Mouse (Mus musculus) brain, embryonic 14.5 days (tissue): Measurements from ENCODE around the gene Ccdc116. TPM values are rescaled to one million over a fixed set of nuclear protein-coding genes. Genes with fewer than 3 reads are reported as not detected.

Experiments used
- DNase-seq: peaks from one replicate; pipeline ENCODE4 v3.0.0-alpha.2; 2011; ENCODE audit warnings: low read depth
- CTCF ChIP-seq: fragments of 200-500 bp; IDR thresholded peaks from 2 replicates; pipeline ENCODE4 v1.5.1; 2012; ENCODE audit warnings: inconsistent platforms, mild to moderate bottlenecking, moderate library complexity, borderline replicate concordance; ENCODE audit not compliant: insufficient read depth, insufficient read length; ENCODE audit errors: extremely low read depth
- POLR2A ChIP-seq: fragments of 200-500 bp; IDR thresholded peaks from 2 replicates; pipeline ENCODE4 v1.6.1; 2012; ENCODE audit warnings: mild to moderate bottlenecking, inconsistent platforms, borderline replicate concordance; ENCODE audit not compliant: poor library complexity, insufficient read depth, insufficient read length, severe bottlenecking; ENCODE audit errors: extremely low read depth
- polyA plus RNA-seq: library from polyadenylated mRNA; depleted of rRNA; stranded (reverse); fragments of >200 nt; gene quantifications from 2 replicates; pipeline ENCODE4 v1.2.3, GENCODE M21; 2012

Ccdc116 gene
- polyA plus RNA-seq, 1 experiment = 6.2 TPM

GRCm38 (mm10) chr16:17150520-17151258 is 3.7 kb upstream of the Ccdc116 start:
- TF ChIP-seq POLR2A (no peak), CTCF (no peak)
- no peak for DNase-seq

DNA sequence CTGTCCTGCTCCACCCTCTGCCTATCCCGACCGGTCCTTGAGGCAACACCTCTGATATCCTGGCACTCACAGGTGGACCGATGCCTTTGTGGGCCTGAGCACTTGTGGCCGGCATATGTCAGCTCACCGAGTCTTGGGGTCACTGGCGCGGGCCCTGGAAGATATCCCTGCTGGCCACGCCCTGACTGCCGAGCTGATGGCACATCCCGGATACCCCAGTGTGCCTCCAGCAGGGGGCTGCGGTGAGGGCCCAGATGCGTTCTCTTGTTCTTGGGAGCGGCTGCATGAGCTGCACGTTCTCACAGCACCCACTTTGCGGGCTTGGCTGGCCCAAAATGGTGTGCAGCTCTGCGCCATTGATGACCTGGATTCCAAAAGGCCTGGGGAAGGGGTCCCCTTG is 1.1 kb upstream of the Ccdc116 start:
- no peak for TF ChIP-seq POLR2A
- TF ChIP-seq CTCF = peak; percentile 45
- DNase-seq = peak; percentile 42

- DNase-seq = peak; percentile 57
- no peak for TF ChIP-seq POLR2A
- no peak for TF ChIP-seq CTCF
These were observed 431 bp upstream of the Ccdc116 start for GRCm38 (mm10) chr16:17147391-17147929.

DNA sequence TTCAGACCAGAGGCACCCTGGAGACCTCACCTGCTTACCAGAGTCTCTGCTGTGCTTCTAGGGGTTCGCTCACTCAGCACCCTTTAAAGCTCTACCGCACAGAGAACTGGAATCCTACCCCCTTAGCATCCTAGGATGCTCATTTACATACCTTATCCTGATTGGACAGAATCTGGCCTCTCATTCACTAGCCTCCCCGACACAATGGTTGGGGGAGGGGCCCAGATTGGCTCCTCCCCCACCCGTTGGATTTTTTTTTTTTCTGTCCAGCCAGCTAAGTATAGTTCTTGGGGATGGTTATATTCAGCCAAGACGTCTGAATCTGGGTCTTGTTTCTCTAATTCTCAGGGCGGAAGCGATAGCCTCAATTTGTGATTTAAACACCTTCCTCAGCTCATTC is 2.7 kb downstream of the Ccdc116 start, which contains the start of gene Ydjc:
Gene Ydjc, plus strand, starts transcription at position 283 of the 400 bp plus-strand sequence.
- no peak for TF ChIP-seq CTCF
- no peak for TF ChIP-seq POLR2A
- peak; percentile 43 for DNase-seq

GRCm38 (mm10) chr16:17137355-17137754 is 9.7 kb downstream of the Ccdc116 start:
- DNase-seq = no peak

DNA sequence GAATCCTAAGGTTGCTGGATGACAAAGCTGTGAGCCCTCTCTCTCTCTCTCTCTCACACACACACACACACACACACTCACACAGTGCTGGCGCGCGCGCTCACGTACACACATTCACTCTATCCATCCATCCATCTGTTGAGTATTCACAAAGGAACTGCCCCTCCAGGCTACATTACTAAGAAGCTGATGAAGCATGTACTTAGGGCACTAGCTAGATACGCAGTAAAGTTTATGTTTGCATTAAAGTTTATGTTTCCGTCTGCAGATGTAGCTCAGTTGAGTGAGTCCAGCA is 14.2 kb downstream of the Ccdc116 start:
- TF ChIP-seq POLR2A = no peak
- TF ChIP-seq CTCF = no peak

More at GRCm38 (mm10) chr16:17137355-17137754, 9.7 kb downstream of the Ccdc116 start:
- no peak for TF ChIP-seq POLR2A
- TF ChIP-seq CTCF = no peak

GRCm38 (mm10) chr16:17132089-17132905 is 14.7 kb downstream of the Ccdc116 start, which contains the start of gene Sdf2l1:
Gene Sdf2l1 (minus strand): TSS chr16:17132383.
- TF ChIP-seq POLR2A (peak; percentile 67), CTCF (peak; percentile 61)
- DNase-seq = peak; percentile 99

More for the DNA sequence above, 14.2 kb downstream of the Ccdc116 start:
- DNase-seq = peak; percentile 36

GRCm38 (mm10) chr16:17131191-17132088 is 15.6 kb downstream of the Ccdc116 start:
- DNase-seq = peak; percentile 10

DNA sequence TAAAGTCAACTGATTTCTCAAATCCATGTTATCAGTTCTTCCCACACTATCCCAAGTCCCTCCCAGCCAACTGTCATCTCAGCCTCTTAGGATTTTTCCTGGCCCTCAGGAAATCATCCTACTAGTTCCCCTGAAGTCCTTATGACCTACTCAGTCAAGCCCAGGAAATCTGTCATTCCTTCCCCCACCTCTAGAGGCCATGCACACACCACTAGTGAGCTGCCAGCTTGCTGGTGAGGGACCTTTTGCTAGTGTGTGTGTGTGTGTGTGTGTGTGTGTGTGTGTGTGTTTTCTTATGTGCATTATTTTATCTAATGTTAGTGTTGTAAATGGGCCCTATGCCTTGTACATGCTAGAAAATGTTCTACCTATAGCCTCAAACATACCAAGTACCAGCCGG is 19.7 kb downstream of the Ccdc116 start:
- peak; percentile 37 for DNase-seq
- TF ChIP-seq CTCF (peak; percentile 54; the same call in 1 of the 2 replicates), POLR2A (no peak)

More at GRCm38 (mm10) chr16:17131191-17132088, 15.6 kb downstream of the Ccdc116 start:
- TF ChIP-seq POLR2A = no peak
- no peak for TF ChIP-seq CTCF

- TF ChIP-seq CTCF = no peak
- TF ChIP-seq POLR2A = peak; percentile 41; the same call in 1 of the 2 replicates
- peak; percentile 96 for DNase-seq
These were observed 22.0 kb downstream of the Ccdc116 start, which contains the start of gene 2610318N02Rik for GRCm38 (mm10) chr16:17124871-17125520. Gene 2610318N02Rik (minus strand): TSS chr16:17125167.
